Mouse (Mus musculus) natural killer cell, adult 2 months (primary cell): ENCODE measurements around the gene Spryd3.
"Not testable (repeated sequence)": the region's sequence is repeated elsewhere in the genome, so short reads cannot be mapped to it uniquely, and the experiment has no call there.

Source experiments
- DNase-seq, 2 experiments: peaks; one replicate each; pipeline ENCODE4 v3.0.0; 2022; ENCODE audit warnings: low spot score in 2 of 2

Gene Spryd3

DNA sequence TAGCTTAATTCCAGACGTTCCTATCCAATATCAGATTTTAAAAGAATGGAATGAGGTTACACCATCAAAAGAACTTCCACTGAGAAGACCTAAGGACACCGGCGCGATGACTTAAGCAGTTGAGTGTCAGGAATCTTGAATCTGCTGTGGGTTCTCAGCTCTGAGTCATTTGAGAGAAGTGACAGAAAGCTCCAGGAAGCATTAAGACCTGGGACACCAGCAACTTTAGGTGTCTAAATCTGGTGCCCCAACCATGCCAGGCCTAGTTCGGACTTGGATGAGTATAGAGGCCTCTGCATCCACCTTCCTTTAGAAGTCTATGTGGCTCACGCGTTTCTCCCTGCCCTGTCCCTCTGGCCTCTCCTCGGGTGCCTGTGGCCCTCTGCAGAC, 36.3 kb downstream of the Spryd3 start:
- peak in 1 of 2 experiments; percentile 48 for DNase-seq

DNA sequence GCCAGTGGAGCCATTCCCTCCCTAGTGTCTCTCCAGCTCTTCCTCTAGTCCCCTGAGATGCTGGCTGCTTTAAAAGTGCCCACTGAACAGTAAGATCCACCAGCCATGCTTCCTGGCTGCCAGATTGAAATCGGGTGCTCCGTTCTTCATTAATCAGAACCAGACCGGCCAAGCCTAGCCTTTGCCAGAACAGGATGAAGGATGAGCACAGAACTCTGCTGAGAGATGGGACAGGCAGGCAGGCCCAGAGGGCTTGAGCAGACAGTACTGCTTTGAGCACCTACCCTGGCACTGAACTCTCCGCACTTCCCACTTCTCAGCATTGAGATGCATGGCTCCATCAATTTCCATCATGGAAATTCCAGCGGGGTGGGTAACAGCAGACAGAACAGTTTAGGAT, 36.8 kb downstream of the Spryd3 start:
- no peak for DNase-seq

GRCm38 (mm10) chr15:102097991-102098555, 38.0 kb downstream of the Spryd3 start:
- DNase-seq = no peak

- no peak for DNase-seq
These were observed 38.7 kb downstream of the Spryd3 start for GRCm38 (mm10) chr15:102097147-102097915.

DNA sequence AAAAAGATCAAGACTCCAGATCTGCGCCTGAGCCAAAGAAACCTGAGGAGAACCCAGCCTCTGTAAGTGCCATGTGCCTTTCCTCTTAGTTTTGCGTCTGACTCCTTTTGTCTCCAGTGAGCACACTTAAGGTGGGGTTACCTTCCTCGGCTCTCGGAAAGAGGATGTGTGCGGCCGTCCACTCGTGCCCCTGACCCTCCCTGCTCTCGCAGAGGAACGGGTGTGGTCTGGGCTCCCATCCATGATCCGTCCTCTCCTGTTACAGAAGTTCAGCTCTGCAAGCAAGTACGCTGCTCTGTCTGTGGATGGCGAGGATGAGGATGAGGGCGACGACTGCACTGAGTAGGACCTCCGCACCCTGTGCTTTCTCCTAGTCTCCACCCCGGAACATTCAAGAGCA, 41.0 kb downstream of the Spryd3 start:
- DNase-seq = no peak

DNA sequence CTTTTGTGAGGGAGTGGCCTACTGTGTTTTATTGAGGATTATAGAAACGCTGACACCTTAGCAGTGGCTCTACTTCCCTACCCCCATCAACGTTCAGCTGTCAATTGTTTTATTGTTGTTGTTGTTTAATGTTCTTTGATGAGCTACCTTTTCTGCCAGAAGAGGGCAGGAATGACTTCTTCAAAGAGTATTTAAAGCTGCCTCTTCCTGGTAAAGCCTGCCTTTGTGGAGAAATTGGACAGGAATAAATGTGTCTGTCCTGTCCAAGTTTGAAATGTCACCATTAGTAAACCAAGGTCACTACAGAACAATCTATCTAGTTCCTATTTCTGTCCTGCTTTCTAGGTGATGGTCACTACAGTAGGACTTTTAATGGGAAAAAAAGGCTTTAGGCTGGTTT, 41.9 kb downstream of the Spryd3 start:
- no peak for DNase-seq

DNA sequence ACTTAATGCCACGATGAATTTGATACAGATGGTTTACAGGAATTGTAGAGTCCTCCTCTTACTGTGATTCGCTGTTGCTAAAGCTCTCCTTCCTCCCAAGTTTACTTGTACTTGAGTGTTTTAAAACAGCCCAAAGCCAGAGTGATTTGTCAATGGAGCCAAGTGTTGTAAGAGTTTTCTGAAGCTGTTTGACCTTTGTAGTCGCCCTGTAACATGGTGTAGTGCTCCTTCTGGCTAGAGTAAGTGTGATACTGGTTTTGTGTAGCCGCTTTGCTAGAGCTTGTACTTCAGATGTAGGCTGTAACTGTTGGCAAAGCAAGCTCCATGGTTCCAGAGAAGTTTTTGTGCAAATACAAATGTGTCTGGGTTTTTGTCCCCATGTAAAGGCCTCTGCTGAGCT, 43.8 kb downstream of the Spryd3 start:
- no peak for DNase-seq

- DNase-seq = no peak
These were observed 44.3 kb downstream of the Spryd3 start for GRCm38 (mm10) chr15:102091688-102092087.

DNA sequence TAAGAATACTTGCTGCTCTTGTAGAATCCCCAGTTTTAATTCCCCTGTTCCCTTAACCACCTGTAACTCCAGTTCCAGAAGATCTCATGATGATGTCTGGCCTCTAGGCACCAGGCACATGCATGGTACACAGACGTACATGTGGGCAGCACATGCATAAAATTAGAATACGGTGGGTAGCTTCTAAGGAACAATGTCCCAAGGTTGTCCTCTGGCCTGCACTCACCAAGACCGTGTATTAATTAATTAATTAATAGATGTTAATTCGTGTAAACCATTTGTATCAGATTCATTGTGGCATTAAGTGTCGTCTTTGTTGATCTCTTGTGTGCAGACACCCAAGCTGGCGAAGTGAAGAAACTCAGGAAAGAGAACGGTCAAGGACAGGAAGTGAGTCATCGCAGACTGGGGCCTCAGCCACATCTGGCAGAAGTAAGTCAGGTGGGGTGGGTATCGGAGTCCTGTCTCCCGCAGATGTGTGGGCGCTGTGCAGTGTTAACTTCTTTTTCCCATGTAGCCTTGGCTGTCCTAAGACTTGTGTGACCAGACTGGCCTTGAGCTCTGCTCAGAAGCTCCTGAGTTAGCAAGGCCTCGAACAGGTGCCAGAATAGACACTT, 44.9 kb downstream of the Spryd3 start:
- DNase-seq = peak; percentile 61 to 77

DNA sequence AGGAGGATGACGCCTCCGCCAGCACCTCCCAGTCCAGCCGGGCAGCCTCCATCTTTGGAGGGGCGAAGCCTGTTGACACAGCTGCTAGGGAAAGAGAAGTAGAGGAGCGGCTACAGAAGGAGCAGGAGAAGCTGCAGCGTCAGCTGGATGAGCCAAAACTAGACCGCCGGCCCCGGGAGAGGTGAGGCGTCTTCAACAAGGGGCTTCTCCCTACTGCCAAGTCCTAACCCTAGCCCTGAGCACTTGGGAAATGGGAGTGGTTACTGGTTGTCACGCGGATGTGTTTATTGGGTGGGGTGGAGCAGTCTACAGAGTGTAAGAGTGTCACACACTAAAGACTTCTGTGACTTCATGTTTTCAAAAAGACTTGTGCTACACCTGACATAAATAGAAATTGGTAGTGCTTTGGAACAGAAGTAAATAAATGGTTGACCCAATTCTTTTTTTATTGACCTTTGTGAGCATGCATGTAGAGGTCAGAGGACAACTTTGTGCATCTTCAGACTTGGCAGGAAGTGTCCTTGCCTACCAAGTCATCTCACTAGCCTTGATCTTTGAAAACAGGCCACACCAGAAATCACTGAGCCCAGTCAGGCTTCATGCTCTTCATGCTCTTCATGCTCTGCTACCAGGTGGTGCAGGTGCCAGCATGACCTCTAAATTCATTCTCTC, 46.0 kb downstream of the Spryd3 start:
- DNase-seq = no peak

DNA sequence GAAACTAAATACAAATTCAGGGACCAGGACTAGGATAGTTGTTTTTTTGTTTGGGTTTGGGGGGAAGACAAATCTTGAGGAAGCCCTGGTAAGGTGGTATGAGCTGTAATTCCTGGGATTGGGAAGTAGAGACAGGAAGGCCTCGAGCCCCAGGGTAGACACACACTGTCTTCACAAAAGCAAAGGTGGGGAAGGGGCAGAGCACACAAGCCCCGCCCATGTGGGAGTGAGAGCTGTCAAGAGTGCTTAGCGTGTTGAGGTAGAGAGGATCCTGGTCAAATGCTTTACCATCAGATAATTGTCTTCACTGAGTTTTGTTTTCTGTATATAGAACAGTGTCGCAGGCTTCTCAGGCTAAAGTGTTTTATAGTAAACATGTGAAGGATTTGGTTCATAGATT, 53.0 kb downstream of the Spryd3 start:
- DNase-seq = no peak

- DNase-seq = no peak
These were observed 53.9 kb downstream of the Spryd3 start for GRCm38 (mm10) chr15:102082148-102082547.

- DNase-seq = no peak
These were observed 55.6 kb downstream of the Spryd3 start for GRCm38 (mm10) chr15:102080429-102080828.

DNA sequence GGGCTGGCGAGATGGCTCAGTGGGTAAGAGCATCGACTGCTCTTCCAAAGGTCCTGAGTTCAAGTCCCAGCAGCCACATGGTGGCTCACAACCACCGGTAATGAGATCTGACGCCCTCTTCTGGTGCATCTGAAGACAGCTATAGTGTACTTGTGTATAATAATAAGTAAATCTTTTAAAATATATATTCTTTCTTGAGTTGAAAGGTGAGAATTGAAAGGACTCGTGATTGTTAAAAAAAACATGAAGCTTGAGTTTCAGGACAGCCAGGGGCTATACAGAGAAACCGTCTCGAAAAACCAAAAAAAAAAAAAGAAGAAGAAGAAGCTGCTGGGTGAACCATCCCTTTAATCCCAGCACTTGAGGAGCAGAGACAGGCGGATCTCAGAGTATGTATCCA, 56.1 kb downstream of the Spryd3 start:
- DNase-seq = not testable (repeated sequence)

DNA sequence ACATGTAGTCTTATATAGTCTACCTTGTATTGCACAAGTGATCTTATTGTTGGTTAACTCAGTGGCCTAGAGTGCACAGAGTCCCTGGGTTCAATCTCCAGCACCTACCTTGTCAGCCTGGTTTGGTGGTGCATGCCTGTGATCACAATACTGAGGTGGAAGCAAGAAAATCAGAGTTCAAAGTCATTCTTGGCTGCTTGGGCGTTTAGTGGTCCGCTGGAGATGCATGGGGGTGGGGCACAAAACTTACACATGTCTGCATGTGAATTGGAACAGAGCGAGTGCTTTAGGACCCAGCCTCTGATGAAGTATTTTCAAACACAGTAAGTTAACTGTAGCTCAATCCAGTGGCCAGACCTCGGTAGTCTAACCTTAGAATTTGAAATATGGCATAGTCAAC, 56.8 kb downstream of the Spryd3 start:
- no peak for DNase-seq

GRCm38 (mm10) chr15:102077111-102077677, 58.8 kb downstream of the Spryd3 start:
- no peak for DNase-seq

DNA sequence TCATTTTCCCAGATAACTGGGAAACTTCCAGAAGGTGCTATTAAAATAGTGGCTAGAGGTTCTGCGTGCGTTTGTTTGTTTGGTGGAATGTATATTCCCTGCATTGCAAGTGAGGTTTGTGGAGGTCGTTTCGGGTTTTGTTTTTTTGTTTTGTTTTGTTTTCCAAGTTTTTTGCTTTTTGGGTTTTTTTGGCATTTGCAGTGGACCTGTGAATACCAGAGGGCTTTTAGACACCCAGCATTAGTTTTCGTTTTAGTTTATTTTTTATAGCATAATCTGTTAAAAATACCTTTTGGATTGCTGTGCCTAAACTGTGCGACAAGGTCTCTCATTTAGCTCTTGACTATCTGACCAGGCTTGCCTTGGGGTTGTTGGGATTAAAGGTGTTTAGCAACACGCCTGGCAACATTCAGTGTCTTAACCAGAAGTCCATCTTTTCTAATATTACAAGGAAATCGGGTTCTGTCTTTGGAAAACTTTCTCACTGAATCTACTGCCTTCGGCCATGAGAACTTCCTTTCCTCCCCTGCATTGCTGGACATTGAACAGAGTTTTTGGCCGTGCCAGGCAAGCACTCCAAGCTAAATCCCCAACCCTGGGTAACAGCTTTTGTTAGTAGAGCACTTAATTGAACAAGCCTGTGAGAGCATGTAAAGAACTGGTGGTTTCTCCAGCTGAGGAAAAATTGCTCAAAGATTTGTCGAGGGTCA, 61.0 kb downstream of the Spryd3 start:
- DNase-seq = no peak

- peak; percentile 40 to 58 for DNase-seq
These were observed 61.8 kb downstream of the Spryd3 start for GRCm38 (mm10) chr15:102074070-102074731.

DNA sequence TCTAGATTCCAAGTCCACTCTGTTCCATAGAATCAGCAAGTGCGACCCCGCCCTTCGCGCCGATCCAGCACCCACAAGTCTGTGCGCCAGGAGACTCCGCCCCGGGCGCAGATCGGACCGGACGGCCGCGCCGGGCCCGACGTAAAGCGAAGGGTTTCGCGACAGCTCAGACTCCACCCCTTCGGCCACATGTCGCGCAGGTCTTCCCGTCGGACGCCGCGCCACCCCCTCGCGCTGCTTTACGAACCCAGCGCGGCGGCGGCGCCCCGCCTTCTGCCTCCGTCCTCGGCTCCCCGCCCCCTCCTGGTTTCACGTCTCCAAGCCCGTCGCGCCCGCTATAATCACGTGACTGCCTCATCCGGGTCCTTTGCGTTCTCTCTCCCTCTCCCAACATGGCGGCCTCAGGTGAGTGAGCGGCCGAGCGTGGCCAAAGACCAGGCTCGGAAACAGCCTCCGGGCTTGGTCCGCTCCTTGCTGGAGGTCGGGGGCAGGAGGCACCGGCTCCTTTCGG, 62.4 kb downstream of the Spryd3 start, which contains the start of gene Eif4b:
Gene Eif4b, plus strand, starts transcription at position 215 of the 511 bp plus-strand sequence.
- peak; percentile 98 to 99 for DNase-seq

- DNase-seq = no peak
These were observed 63.0 kb downstream of the Spryd3 start for GRCm38 (mm10) chr15:102072963-102073558.
